Mouse (Mus musculus): Measurements from ENCODE around the gene Wasf3.

GRCm38 (mm10) chr5:146440273-146440672, 55.5 kb downstream of the Wasf3 start:
- TF ChIP-seq CTCF (IDR thresholded peaks at IDR 0.05; ENCODE audit: low read depth) = no peak
- TF ChIP-seq EP300 (IDR thresholded peaks at IDR 0.05; ENCODE audit: low read depth) = no peak

Measured in liver, postnatal 0 days (tissue).